Mouse (Mus musculus): ENCODE measurements around the gene Dnase1l2. TPM values are rescaled to one million over a fixed set of nuclear protein-coding genes. Genes with fewer than 3 reads are reported as not detected.

Gene Dnase1l2
- polyA plus RNA-seq, 1 experiment from 2014 or later = 4.9 TPM

DNA sequence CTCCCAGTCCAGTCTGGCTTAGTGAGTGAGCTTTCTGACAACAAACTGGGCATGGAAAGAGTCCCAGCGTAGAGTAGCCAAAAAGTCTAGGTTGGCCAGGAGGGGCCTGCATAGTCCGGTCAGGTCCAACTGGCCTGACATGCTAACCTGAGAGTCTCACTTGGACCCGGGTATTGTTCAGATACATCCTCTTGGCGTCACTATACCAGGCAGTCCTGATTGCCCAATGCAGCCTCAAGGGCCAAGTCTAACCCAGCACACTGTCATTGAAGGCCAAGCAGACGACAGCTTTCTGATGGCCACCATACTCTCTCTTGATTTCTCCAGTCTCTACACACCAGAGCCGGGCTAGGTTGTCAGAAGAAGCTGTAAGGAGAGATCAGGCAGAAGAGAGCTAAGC, 32.7 kb upstream of the Dnase1l2 start:
- peaks cover 40% of the 10 kb centered on the region for H3K36me3 ChIP-seq (ENCODE audit: control insufficient read depth, insufficient read depth, low read length)
- 88% methylated on average over 6 of the region's 6 CpGs for WGBS
- H3K4me1 ChIP-seq (ENCODE audit: control insufficient read depth, insufficient read depth, low read length) = peaks cover 20% of the 10 kb centered on the region
- H3K27me3 ChIP-seq (replicated peaks; ENCODE audit: control insufficient read depth, insufficient read depth, low read length) = no peaks in the 10 kb centered on the region
- no peaks in the 10 kb centered on the region for H3K9me3 ChIP-seq (ENCODE audit: control insufficient read depth, low read length)
- H3K9ac ChIP-seq (ENCODE audit: low read depth, low read length) = no peak overlapping the region
- H3K4me2 ChIP-seq (ENCODE audit: low read depth, low read length) = no peak overlapping the region
- ATAC-seq (ENCODE audit: low read depth) (no peak), DNase-seq (ENCODE audit: low spot score) (no peak)
- H3K27ac ChIP-seq (replicated peaks; ENCODE audit: low read depth, low read length) = no peak overlapping the region
- no peak overlapping the region for H3K4me3 ChIP-seq (ENCODE audit: low read depth, low read length)

DNA sequence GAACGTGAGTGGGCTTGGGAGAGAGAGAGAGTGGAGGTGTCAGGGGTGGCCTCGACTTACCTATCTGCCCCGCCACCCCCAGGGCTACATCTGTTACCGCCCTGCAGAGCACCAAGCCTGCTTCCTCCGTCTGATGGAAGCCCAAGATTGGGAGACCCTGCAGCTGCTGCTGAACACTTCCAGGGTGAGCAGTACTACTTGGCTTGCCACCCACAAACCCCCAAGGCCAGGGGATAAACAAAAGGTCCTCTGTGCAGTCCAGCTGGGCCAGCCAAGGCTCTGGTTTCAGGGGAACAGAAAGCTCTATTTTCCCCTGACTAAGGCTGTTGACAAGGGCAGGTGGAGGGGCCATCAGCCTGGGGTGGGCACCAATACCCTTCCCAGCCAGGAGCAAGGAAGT, 31.7 kb upstream of the Dnase1l2 start:
- Histone ChIP-seq H3K9me3 (ENCODE audit: control insufficient read depth, low read length) (no peaks in the 10 kb centered on the region), H3K27ac (replicated peaks; ENCODE audit: low read depth, low read length) (no peak overlapping the region), H3K4me1 (ENCODE audit: control insufficient read depth, insufficient read depth, low read length) (peaks cover 20% of the 10 kb centered on the region), H3K4me2 (ENCODE audit: low read depth, low read length) (no peak overlapping the region), H3K4me3 (ENCODE audit: low read depth, low read length) (no peak overlapping the region), H3K9ac (ENCODE audit: low read depth, low read length) (no peak overlapping the region), H3K27me3 (replicated peaks; ENCODE audit: control insufficient read depth, insufficient read depth, low read length) (no peaks in the 10 kb centered on the region), H3K36me3 (ENCODE audit: control insufficient read depth, insufficient read depth, low read length) (peaks cover 40% of the 10 kb centered on the region)
- ATAC-seq (ENCODE audit: low read depth) = no peak
- WGBS = 58% methylated on average over 5 of the region's 5 CpGs
- peak; percentile 56 for DNase-seq (ENCODE audit: low spot score)

DNA sequence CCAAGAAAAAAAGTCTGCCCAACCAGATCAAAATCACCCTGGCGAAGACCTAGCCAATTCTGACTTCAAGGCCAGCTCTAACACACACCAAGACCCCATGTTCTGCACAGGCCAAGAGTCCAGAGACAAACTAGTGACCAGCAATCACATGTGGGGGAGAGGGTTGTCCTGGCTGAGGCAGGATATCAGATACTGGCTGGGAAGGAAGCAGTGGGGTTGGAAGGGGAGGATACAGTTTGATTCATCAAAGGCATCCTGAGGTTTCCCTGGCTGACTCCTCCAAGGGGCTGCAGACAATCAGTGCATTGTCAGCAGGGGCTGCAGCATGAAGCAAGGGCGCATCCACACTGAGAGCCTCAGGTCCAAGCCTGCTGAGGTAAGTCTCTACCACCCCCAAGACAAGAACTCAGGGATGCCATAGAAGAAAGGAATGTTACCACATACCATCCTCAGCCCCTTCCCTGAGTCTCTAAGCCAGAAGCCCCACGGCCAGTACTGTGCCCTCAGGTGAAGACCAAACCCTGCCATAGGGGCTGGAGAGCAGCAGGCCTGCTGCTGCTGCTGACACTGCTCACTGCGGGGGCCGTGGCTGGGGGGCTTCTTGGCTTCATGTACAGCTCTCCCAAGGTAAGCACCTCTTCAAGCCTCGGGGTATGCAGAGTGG, 30.8 kb upstream of the Dnase1l2 start, which contains the start of gene Bricd5:
Bricd5 (plus strand) TSS at position 273 of the 664 bp plus-strand sequence.
- WGBS = 51% methylated on average over 5 of the region's 6 CpGs
- Histone ChIP-seq H3K9me3 (ENCODE audit: control insufficient read depth, low read length) (no peaks in the 10 kb centered on the region), H3K4me3 (ENCODE audit: low read depth, low read length) (no peak within 1 kb of the TSS), H3K9ac (ENCODE audit: low read depth, low read length) (no peak within 1 kb of the TSS; the same call in 1 of the 2 replicates), H3K27ac (replicated peaks; ENCODE audit: low read depth, low read length) (no peak within 1 kb of the TSS), H3K4me2 (ENCODE audit: low read depth, low read length) (0 out of 2 replicates have a peak within 1 kb of the TSS, but pooled peaks have one; percentile 96), H3K4me1 (ENCODE audit: control insufficient read depth, insufficient read depth, low read length) (peaks cover 20% of the 10 kb centered on the region), H3K27me3 (replicated peaks; ENCODE audit: control insufficient read depth, insufficient read depth, low read length) (no peaks in the 10 kb centered on the region), H3K36me3 (ENCODE audit: control insufficient read depth, insufficient read depth, low read length) (peaks cover 40% of the 10 kb centered on the region)
- ATAC-seq (ENCODE audit: low read depth) = no peak
- no peak for DNase-seq (ENCODE audit: low spot score)

DNA sequence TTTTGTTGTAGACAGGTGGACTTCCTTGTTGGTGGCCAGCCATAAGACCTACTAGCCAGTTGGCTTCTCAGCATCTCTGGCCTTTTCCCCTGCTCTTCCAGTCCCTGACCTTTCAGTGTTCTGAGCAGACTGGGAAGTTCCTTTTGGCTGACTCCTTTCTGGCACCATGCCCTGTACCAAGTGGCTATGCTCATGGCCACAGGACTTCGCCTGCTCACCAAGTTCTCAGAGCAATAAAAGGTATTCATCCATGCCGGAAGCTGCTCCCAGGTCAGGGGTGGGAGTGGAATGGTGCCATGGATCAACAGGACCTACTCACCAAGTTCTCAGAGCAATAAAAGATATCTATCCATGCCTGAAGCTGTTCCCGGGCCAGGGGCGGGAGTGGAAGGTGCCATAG, 29.6 kb upstream of the Dnase1l2 start:
- Histone ChIP-seq H3K9me3 (ENCODE audit: control insufficient read depth, low read length) (no peaks in the 10 kb centered on the region), H3K9ac (ENCODE audit: low read depth, low read length) (no peak overlapping the region), H3K27me3 (replicated peaks; ENCODE audit: control insufficient read depth, insufficient read depth, low read length) (no peaks in the 10 kb centered on the region), H3K4me3 (ENCODE audit: low read depth, low read length) (no peak overlapping the region; the same call in 1 of the 2 replicates), H3K4me2 (ENCODE audit: low read depth, low read length) (peak overlapping the region; percentile 96), H3K36me3 (ENCODE audit: control insufficient read depth, insufficient read depth, low read length) (peaks cover 36% of the 10 kb centered on the region), H3K27ac (replicated peaks; ENCODE audit: low read depth, low read length) (no peak overlapping the region), H3K4me1 (ENCODE audit: control insufficient read depth, insufficient read depth, low read length) (peaks cover 14% of the 10 kb centered on the region)
- WGBS = 88% methylated on average over 4 of the region's 4 CpGs
- no peak for ATAC-seq (ENCODE audit: low read depth)
- DNase-seq (ENCODE audit: low spot score) = no peak

DNA sequence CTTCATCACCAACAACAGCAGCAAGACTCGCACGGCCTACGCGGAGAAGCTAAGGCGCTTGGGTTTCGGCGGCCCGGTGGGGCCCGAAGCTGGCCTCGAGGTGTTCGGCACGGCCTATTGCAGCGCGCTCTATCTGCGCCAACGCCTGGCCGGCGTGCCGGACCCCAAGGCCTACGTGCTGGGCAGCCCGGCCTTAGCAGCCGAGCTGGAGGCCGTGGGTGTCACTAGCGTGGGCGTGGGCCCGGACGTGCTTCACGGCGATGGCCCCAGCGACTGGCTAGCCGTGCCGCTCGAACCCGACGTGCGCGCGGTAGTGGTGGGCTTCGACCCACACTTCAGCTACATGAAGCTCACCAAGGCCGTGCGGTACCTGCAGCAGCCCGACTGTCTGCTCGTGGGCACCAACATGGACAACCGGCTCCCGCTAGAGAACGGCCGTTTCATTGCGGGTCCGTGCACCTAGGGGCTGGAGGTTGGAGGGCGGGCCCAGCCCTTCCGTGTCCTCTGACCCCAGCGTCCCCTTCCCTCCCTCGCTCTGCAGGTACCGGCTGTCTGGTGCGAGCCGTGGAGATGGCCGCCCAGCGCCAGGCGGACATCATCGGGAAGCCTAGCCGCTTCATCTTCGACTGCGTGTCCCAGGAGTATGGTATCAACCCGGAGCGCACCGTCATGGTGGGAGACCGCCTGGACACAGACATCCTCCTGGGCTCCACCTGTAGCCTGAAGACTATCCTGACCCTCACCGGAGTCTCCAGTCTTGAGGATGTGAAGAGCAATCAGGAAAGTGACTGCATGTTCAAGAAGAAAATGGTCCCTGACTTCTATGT, 28.0 kb upstream of the Dnase1l2 start:
- ATAC-seq (ENCODE audit: low read depth) (peak; percentile 14; the same call in 1 of the 2 replicates), DNase-seq (ENCODE audit: low spot score) (peak; percentile 11)
- peak overlapping the region; percentile 89 for H3K4me3 ChIP-seq (ENCODE audit: low read depth, low read length)
- peaks cover 20% of the 10 kb centered on the region for H3K36me3 ChIP-seq (ENCODE audit: control insufficient read depth, insufficient read depth, low read length)
- H3K9ac ChIP-seq (ENCODE audit: low read depth, low read length) = peak overlapping the region; percentile 86
- H3K4me2 ChIP-seq (ENCODE audit: low read depth, low read length) = peak overlapping the region; percentile 96
- WGBS = 1% methylated on average over 27 of the region's 68 CpGs
- H3K27ac ChIP-seq (replicated peaks; ENCODE audit: low read depth, low read length) = peak overlapping the region; percentile 76
- no peaks in the 10 kb centered on the region for H3K9me3 ChIP-seq (ENCODE audit: control insufficient read depth, low read length)
- H3K27me3 ChIP-seq (replicated peaks; ENCODE audit: control insufficient read depth, insufficient read depth, low read length) = no peaks in the 10 kb centered on the region
- H3K4me1 ChIP-seq (ENCODE audit: control insufficient read depth, insufficient read depth, low read length) = peaks cover 14% of the 10 kb centered on the region

DNA sequence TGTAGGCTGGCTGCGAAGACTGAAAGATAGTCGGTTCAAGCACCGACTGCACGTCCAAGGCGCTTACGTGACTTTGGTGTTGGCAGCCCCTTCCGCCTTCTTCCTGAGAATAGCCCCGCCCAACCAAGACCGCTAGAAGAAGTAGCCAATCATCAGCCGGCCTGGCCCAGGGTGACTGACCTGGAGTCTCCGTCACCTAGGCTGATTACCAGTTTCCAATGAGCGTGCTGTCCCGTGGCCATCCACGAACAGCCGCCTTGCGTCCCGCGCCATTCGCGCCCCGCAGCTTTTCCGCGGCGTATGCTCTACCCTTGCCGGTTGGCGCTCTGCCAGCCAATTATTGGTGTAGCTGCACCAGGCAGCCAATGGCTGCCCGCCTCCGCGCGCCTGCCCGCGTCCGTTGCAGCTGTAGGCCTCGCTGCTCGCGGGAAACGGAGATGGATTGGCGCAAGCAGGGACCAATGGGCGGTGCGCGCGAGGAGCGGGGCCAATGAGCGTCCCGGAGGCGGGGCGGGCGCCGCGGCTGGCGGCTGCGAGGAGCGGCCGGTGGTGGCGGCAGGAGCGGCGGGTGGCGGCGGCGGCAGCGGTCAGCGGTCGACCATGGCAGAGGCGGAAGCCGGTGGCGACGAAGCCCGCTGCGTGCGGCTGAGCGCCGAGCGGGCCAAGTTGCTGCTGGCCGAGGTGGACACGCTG, 27.2 kb upstream of the Dnase1l2 start, which contains the start of the genes E4f1 and Pgp:
E4f1 (minus strand) TSS at position 404 of the 693 bp plus-strand sequence.
Pgp (plus strand) TSS at position 483 of the 693 bp plus-strand sequence.
- Histone ChIP-seq H3K4me2 (ENCODE audit: low read depth, low read length) (peak within 1 kb of the TSS; percentile 96), H3K4me1 (ENCODE audit: control insufficient read depth, insufficient read depth, low read length) (peaks cover 14% of the 10 kb centered on the region), H3K9ac (ENCODE audit: low read depth, low read length) (peak within 1 kb of the TSS; percentile 86), H3K27ac (replicated peaks; ENCODE audit: low read depth, low read length) (peak within 1 kb of the TSS; percentile 76), H3K27me3 (replicated peaks; ENCODE audit: control insufficient read depth, insufficient read depth, low read length) (no peaks in the 10 kb centered on the region), H3K36me3 (ENCODE audit: control insufficient read depth, insufficient read depth, low read length) (peaks cover 12% of the 10 kb centered on the region), H3K4me3 (ENCODE audit: low read depth, low read length) (peak within 1 kb of the TSS; percentile 89), H3K9me3 (ENCODE audit: control insufficient read depth, low read length) (no peaks in the 10 kb centered on the region)
- DNase-seq (ENCODE audit: low spot score) (peak; percentile 99), ATAC-seq (ENCODE audit: low read depth) (peak; percentile 99)
- WGBS = under 1% methylated on average over 39 of the region's 75 CpGs

DNA sequence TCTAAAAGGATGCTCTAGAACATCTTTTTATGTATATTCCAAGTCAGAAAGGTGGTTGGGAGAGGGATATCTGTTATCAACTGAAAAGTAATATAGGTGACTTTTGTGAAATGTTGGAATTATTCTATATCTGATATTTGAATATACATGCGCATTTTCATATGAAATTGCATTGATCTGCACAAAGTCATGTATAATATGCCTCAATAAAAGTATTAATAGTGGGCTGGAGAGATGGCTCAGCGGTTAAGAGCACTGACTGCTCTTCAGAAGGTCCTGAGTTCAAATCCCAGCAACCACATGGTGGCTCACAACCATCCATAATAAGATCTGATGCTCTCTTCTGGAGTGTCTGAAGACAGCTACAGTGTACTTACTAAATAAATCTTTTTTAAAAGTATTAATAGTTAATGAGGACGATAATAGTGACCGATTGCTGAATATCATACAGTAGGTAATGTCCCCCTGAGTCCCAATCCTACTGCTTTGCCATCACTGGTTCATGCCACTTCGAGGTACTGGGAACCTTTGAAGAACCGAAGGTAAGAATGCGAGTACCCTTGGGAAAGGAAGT, 26.5 kb upstream of the Dnase1l2 start:
- Histone ChIP-seq H3K4me2 (ENCODE audit: low read depth, low read length) (peak overlapping the region; percentile 96), H3K27me3 (replicated peaks; ENCODE audit: control insufficient read depth, insufficient read depth, low read length) (no peaks in the 10 kb centered on the region), H3K9me3 (ENCODE audit: control insufficient read depth, low read length) (no peaks in the 10 kb centered on the region), H3K4me3 (ENCODE audit: low read depth, low read length) (peak overlapping the region; percentile 89), H3K36me3 (ENCODE audit: control insufficient read depth, insufficient read depth, low read length) (peaks cover 6% of the 10 kb centered on the region; the same call in 1 of the 2 replicates), H3K27ac (replicated peaks; ENCODE audit: low read depth, low read length) (peak overlapping the region; percentile 76), H3K4me1 (ENCODE audit: control insufficient read depth, insufficient read depth, low read length) (peaks cover 14% of the 10 kb centered on the region), H3K9ac (ENCODE audit: low read depth, low read length) (peak overlapping the region; percentile 86)
- 19% methylated on average over 7 of the region's 7 CpGs for whole genome bisulfite sequencing
- DNase-seq (ENCODE audit: low spot score) = no peak
- no peak for ATAC-seq (ENCODE audit: low read depth)
